8 mouse cellular contexts compared by ENCODE assay signal in the genomic region with DNA sequence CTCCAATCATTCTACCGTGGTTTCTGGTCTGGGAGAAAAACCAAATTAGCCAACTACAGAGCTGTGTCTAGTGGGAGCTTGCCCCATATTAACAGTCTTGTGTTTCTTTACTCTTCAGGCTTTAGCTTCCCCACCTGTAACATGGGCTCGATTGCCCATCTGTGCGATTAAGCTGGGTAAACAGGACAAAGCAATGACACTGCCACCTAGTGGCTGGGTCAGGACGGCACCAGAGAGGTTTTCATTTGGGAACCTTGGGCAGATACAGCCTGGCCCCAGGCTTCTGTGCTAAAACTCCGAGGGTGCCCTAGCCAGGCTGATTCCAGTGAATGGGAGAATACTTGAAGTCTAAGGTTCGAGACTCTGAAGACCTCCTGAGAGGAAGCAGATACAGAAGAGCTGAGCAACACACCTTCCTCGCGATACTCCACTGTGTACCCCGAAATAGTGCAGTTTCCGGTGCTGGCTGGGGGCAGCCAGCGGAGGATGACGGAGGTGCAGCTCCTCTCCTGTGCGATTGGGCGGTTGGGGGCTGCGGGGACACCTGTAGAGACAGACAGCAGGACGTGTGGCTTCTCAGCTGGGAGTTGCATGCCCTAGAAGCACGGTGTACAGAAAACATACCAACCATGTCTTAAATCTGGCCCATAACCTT. TPM values are rescaled to one million over a fixed set of nuclear protein-coding genes. Genes with fewer than 3 reads are reported as not detected.
DNase-seq lines count a peak whose midpoint lies in the region; ATAC-seq and TF ChIP-seq lines count a peak whose summit lies in the region.

No protein-coding gene starts in this region.

- no peak overlapping the region for H3K9ac ChIP-seq in forebrain, embryonic 12.5 days
- no peak overlapping the region for H3K9ac ChIP-seq in limb, embryonic 14.5 days (ENCODE audit: low read depth, low read length, severe bottlenecking)

- no peaks in the 10 kb centered on the region for H3K36me3 ChIP-seq in forebrain, embryonic 10.5 days (replicated peaks)
- peaks cover 7% of the 10 kb centered on the region; the same call in 1 of the 2 replicates for H3K36me3 ChIP-seq in forebrain, embryonic 12.5 days (replicated peaks)
- H3K36me3 ChIP-seq in limb, embryonic 14.5 days (ENCODE audit: control insufficient read depth, insufficient read depth, low read length) = no peaks in the 10 kb centered on the region

- no peak overlapping the region for H3K27ac ChIP-seq in forebrain, embryonic 10.5 days
- no peak overlapping the region for H3K27ac ChIP-seq in forebrain, embryonic 12.5 days
- no peak overlapping the region for H3K27ac ChIP-seq in limb, embryonic 14.5 days (replicated peaks; ENCODE audit: low read depth, low read length)

- no peaks in the 10 kb centered on the region for H3K27me3 ChIP-seq in forebrain, embryonic 10.5 days (ENCODE audit: poor library complexity, severe bottlenecking)
- H3K27me3 ChIP-seq in forebrain, embryonic 12.5 days = no peaks in the 10 kb centered on the region
- no peaks in the 10 kb centered on the region for H3K27me3 ChIP-seq in limb, embryonic 14.5 days (ENCODE audit: control insufficient read depth, insufficient read depth, low read length)

- intact Hi-C loops in heart, postnatal 14 days (cut with DNase I) = loop anchor here (1.0 kb wide), 1 partner anchor 167 kb away; no protein-coding TSS in a partner anchor

- WGBS in forebrain, embryonic 10.5 days = 66% methylated on average over 17 of the region's 17 CpGs
- whole genome bisulfite sequencing in forebrain, embryonic 12.5 days = 62% methylated on average over 17 of the region's 17 CpGs
- 62% methylated on average over 17 of the region's 17 CpGs for WGBS in limb, embryonic 14.5 days

- H3K4me1 ChIP-seq in forebrain, embryonic 10.5 days = peaks cover 4% of the 10 kb centered on the region; the same call in 1 of the 2 replicates
- H3K4me1 ChIP-seq in forebrain, embryonic 12.5 days = peaks cover 11% of the 10 kb centered on the region; the same call in 1 of the 2 replicates
- H3K4me1 ChIP-seq in limb, embryonic 14.5 days (ENCODE audit: control insufficient read depth, insufficient read depth, low read length) = no peaks in the 10 kb centered on the region

- no peak for TF ChIP-seq POLR2A in limb, embryonic 14.5 days (IDR thresholded peaks at IDR 0.05; ENCODE audit: borderline replicate concordance, extremely low read depth, insufficient read depth, insufficient read length)

- no peak overlapping the region for H3K4me2 ChIP-seq in forebrain, embryonic 12.5 days
- H3K4me2 ChIP-seq in limb, embryonic 14.5 days (replicated peaks; ENCODE audit: low read depth, low read length, severe bottlenecking) = no peak overlapping the region

- H3K9me3 ChIP-seq in forebrain, embryonic 10.5 days = no peaks in the 10 kb centered on the region
- no peaks in the 10 kb centered on the region for H3K9me3 ChIP-seq in forebrain, embryonic 12.5 days
- H3K9me3 ChIP-seq in limb, embryonic 14.5 days (ENCODE audit: control insufficient read depth, low read length) = no peaks in the 10 kb centered on the region

- H3K4me3 ChIP-seq in forebrain, embryonic 10.5 days = no peak overlapping the region
- no peak overlapping the region for H3K4me3 ChIP-seq in forebrain, embryonic 12.5 days (replicated peaks)
- H3K4me3 ChIP-seq in limb, embryonic 14.5 days (replicated peaks; ENCODE audit: low read length) = no peak overlapping the region

- DNase-seq in forebrain, embryonic 10.5 days (ENCODE audit: extremely low spot score, low spot score) = peak; percentile 55
- DNase-seq in right cerebral cortex, adult 2 months (ENCODE audit: low spot score in 2 of 2) = peak; percentile 62 to 63
- no peak for DNase-seq in right cerebral cortex, postnatal 36 days (ENCODE audit: low spot score in 2 of 2)
- DNase-seq in cerebellum, adult 8-10 months = peak; percentile 36
- peak; percentile 67 to 77 for DNase-seq in heart, postnatal 14 days
- DNase-seq in limb, embryonic 14.5 days (ENCODE audit: low spot score) = peak; percentile 40
- peak; percentile 32 for DNase-seq in skeletal muscle tissue, adult 2 months (ENCODE audit: low read depth, low spot score)

- no peak for ATAC-seq in forebrain, embryonic 12.5 days (ENCODE audit: low FRiP score)
- ATAC-seq in limb, embryonic 14.5 days (ENCODE audit: low FRiP score, low read depth) = no peak

RNA-seq across cellular contexts. Expression of a gene that starts 21.6 kb away (rescaled TPM):
- polyA plus RNA-seq in forebrain, embryonic 10.5 days (2016; fragmentation: Nextera tagmentation; extraction: Ambion mirVana) = 107 and 111 TPM in 2 replicates
- 56.5 and 56.9 TPM in 2 replicates for polyA plus RNA-seq in forebrain, embryonic 12.5 days (2016; fragmentation: Nextera tagmentation; extraction: Ambion mirVana)
- total RNA-seq in heart, postnatal 14 days (2021) = 1 to 10 TPM; 9.2 TPM
- polyA plus RNA-seq in limb, embryonic 14.5 days (2012; rRNA removed) = 25.8 and 31.7 TPM in 2 replicates
- 50.6 and 52.6 TPM in 2 replicates for polyA plus RNA-seq in limb, embryonic 14.5 days (2014; fragmentation: Nextera tagmentation; extraction: Ambion mirVana)

Comparison
In these comparisons a context has a peak if more than half of its experiments do, and no peak if none do; other contexts are left out.
1. DNase-seq: peak in forebrain, embryonic 10.5 days (single experiment), right cerebral cortex, adult 2 months (2 of 2), cerebellum, adult 8-10 months (single experiment), heart, postnatal 14 days (2 of 2), limb, embryonic 14.5 days (single experiment) and skeletal muscle tissue, adult 2 months (single experiment); none in right cerebral cortex, postnatal 36 days (0 of 2).